Mouse (Mus musculus) adrenal gland, postnatal 14 days (tissue): Measurements from ENCODE around the gene Kdm6a. TPM values are rescaled to one million over a fixed set of nuclear protein-coding genes. Genes with fewer than 3 reads are reported as not detected.

Source experiments
- total RNA-seq: library from RNA; stranded (reverse); gene quantifications from 2 replicates; pipeline ENCODE4 v1.2.3, GENCODE M21; 2021

The Kdm6a gene
- total RNA-seq, 1 experiment from 2014 or later = 39.2 TPM

Other genes with a start within 250 kb of the Kdm6a start
- not detected in 2 replicates for gene Dusp21, start 16.7 kb upstream of the Kdm6a start, total RNA-seq